ENCODE assay signal across 9 mouse cellular contexts in genomic region chr11:70017199-70017767, GRCm38 (mm10). TPM values are rescaled to one million over a fixed set of nuclear protein-coding genes. Genes with fewer than 3 reads are reported as not detected.
DNase-seq lines count a peak whose midpoint lies in the region; ATAC-seq and TF ChIP-seq lines count a peak whose summit lies in the region.
"Had no signal": no experiment of that assay in that cellular context is flagged by ENCODE, and none has a peak within 500 bp of the region (broad histone marks: within the 10 kb centered on the region; RNA-seq: fewer than 3 reads in every experiment).

No protein-coding gene starts in this region.

- peak overlapping the region; percentile 12; the same call in 1 of the 2 replicates for H3K4me3 ChIP-seq in liver, embryonic 11.5 days (ENCODE audit: low read depth, low read length)
- no peak overlapping the region for H3K4me3 ChIP-seq in liver, postnatal 0 days (ENCODE audit: low read depth, low read length)
- H3K4me3 ChIP-seq in intestine, embryonic 15.5 days (replicated peaks) = no peak overlapping the region
- H3K4me3 ChIP-seq in neural tube, embryonic 15.5 days (replicated peaks) = peak overlapping the region; percentile 64; the same call in 1 of the 2 replicates

- no peak overlapping the region for H3K9ac ChIP-seq in liver, embryonic 11.5 days (ENCODE audit: low read depth, low read length)
- H3K9ac ChIP-seq in liver, postnatal 0 days (replicated peaks) = no peak overlapping the region
- peak overlapping the region; percentile 69 for H3K9ac ChIP-seq in intestine, embryonic 15.5 days
- H3K9ac ChIP-seq in neural tube, embryonic 15.5 days (replicated peaks) = peak overlapping the region; percentile 84

- H3K4me2 ChIP-seq in liver, embryonic 11.5 days = peak overlapping the region; percentile 81
- no peak overlapping the region for H3K4me2 ChIP-seq in liver, postnatal 0 days (ENCODE audit: low read depth, low read length)
- H3K4me2 ChIP-seq in intestine, embryonic 15.5 days (replicated peaks) = peak overlapping the region; percentile 74
- H3K4me2 ChIP-seq in neural tube, embryonic 15.5 days = peak overlapping the region; percentile 83

- no peaks in the 10 kb centered on the region for H3K27me3 ChIP-seq in liver, embryonic 11.5 days (replicated peaks; ENCODE audit: control insufficient read depth, insufficient read depth, low read length)
- no peaks in the 10 kb centered on the region for H3K27me3 ChIP-seq in liver, postnatal 0 days (ENCODE audit: insufficient read depth, low read length)
- no peaks in the 10 kb centered on the region for H3K27me3 ChIP-seq in intestine, embryonic 15.5 days (replicated peaks)
- H3K27me3 ChIP-seq in neural tube, embryonic 15.5 days (replicated peaks) = no peaks in the 10 kb centered on the region

- H3K4me1 ChIP-seq in liver, embryonic 11.5 days (replicated peaks; ENCODE audit: control insufficient read depth, insufficient read depth, low read length) = peaks cover 46% of the 10 kb centered on the region
- peaks cover 22% of the 10 kb centered on the region for H3K4me1 ChIP-seq in liver, postnatal 0 days (ENCODE audit: insufficient read depth)
- H3K4me1 ChIP-seq in intestine, embryonic 15.5 days (replicated peaks) = peaks cover 40% of the 10 kb centered on the region
- peaks cover 69% of the 10 kb centered on the region for H3K4me1 ChIP-seq in neural tube, embryonic 15.5 days

- H3K27ac ChIP-seq in liver, embryonic 11.5 days (ENCODE audit: low read depth, low read length) = peak overlapping the region; percentile 19; the same call in 1 of the 2 replicates
- no peak overlapping the region for H3K27ac ChIP-seq in liver, postnatal 0 days (ENCODE audit: low read depth)
- H3K27ac ChIP-seq in intestine, embryonic 15.5 days = 0 out of 2 replicates have a peak overlapping the region, but pooled peaks have one; percentile 51
- peak overlapping the region; percentile 95 for H3K27ac ChIP-seq in neural tube, embryonic 15.5 days (replicated peaks)

- WGBS in liver, embryonic 11.5 days = 51% methylated on average over 7 of the region's 7 CpGs
- WGBS in liver, postnatal 0 days (ENCODE audit: insufficient replicate concordance) = 59% methylated on average over 7 of the region's 7 CpGs
- WGBS in intestine, embryonic 15.5 days = 48% methylated on average over 7 of the region's 7 CpGs
- WGBS in neural tube, embryonic 15.5 days = 65% methylated on average over 7 of the region's 7 CpGs

- no peak for TF ChIP-seq EP300 in liver, postnatal 0 days (IDR thresholded peaks at IDR 0.05; ENCODE audit: low read depth)

- H3K36me3 ChIP-seq in liver, embryonic 11.5 days (ENCODE audit: control insufficient read depth, insufficient read depth, low read length) = peaks cover 11% of the 10 kb centered on the region
- peaks cover 12% of the 10 kb centered on the region for H3K36me3 ChIP-seq in liver, postnatal 0 days (replicated peaks; ENCODE audit: insufficient read depth, low read length)
- H3K36me3 ChIP-seq in intestine, embryonic 15.5 days = peaks cover 6% of the 10 kb centered on the region; the same call in 1 of the 2 replicates
- H3K36me3 ChIP-seq in neural tube, embryonic 15.5 days = peaks cover 12% of the 10 kb centered on the region

- peak; percentile 9 for DNase-seq in adrenal gland, postnatal 14 days
- DNase-seq in adrenal gland, adult 18-20 months (ENCODE audit: low spot score in 2 of 2) = no peak
- no peak for DNase-seq in liver, embryonic 11.5 days (ENCODE audit: low spot score)
- no peak for DNase-seq in liver, postnatal 0 days
- no peak for DNase-seq in embryo, embryonic 10 days (ENCODE audit: low spot score)
- DNase-seq in gastrocnemius, postnatal 14 days = no peak
- DNase-seq: thymus, postnatal 4 days had no signal

- intact Hi-C loops in gastrocnemius, postnatal 14 days (cut with DNase I; ENCODE audit: low total_unique reads) = no loop called here

- no peak for ATAC-seq in liver, embryonic 11.5 days (replicated peaks; ENCODE audit: low FRiP score)
- no peak for ATAC-seq in liver, postnatal 0 days
- no peak for ATAC-seq in intestine, embryonic 15.5 days
- ATAC-seq in neural tube, embryonic 15.5 days (ENCODE audit: low FRiP score) = no peak

- H3K9me3 ChIP-seq in liver, embryonic 11.5 days (ENCODE audit: control insufficient read depth, low read length) = no peaks in the 10 kb centered on the region
- H3K9me3 ChIP-seq in liver, postnatal 0 days (ENCODE audit: low read length) = no peaks in the 10 kb centered on the region
- H3K9me3 ChIP-seq in intestine, embryonic 15.5 days = no peaks in the 10 kb centered on the region
- H3K9me3 ChIP-seq in neural tube, embryonic 15.5 days (replicated peaks) = no peaks in the 10 kb centered on the region

- TF ChIP-seq CTCF in liver, postnatal 0 days (IDR thresholded peaks at IDR 0.05; ENCODE audit: low read depth) = no peak

RNA-seq across cellular contexts. Expression of gene Dlg4, which starts 0.5 kb away (rescaled TPM):
- total RNA-seq in adrenal gland, postnatal 14 days (2021) = 31.9 and 37.0 TPM in 2 replicates
- total RNA-seq in adrenal gland, adult 18-20 months (2021) = 10 to 100 TPM; 24.6 to 33.0 TPM
- polyA plus RNA-seq in liver, embryonic 11.5 days (2014; fragmentation: Nextera tagmentation; extraction: Ambion mirVana) = 9.3 and 9.4 TPM in 2 replicates
- polyA plus RNA-seq in liver, postnatal 0 days (2015; fragmentation: Nextera tagmentation; extraction: Ambion mirVana) = 0.58 and 0.61 TPM in 2 replicates
- 7.2 and 8.5 TPM in 2 replicates for polyA plus RNA-seq in intestine, embryonic 15.5 days (2015; fragmentation: Nextera tagmentation; extraction: Ambion mirVana)
- 20.1 and 24.7 TPM in 2 replicates for polyA plus RNA-seq in neural tube, embryonic 15.5 days (2015; fragmentation: Nextera tagmentation; extraction: Ambion mirVana)
- 1 to 10 TPM; 8.7 to 9.2 TPM for total RNA-seq in gastrocnemius, postnatal 14 days (2021)

RNA-seq across cellular contexts. Expression of gene Acadvl, which starts 2.1 kb away (rescaled TPM):
- total RNA-seq in adrenal gland, postnatal 14 days (2021) = 1,177 and 1,207 TPM in 2 replicates
- total RNA-seq in adrenal gland, adult 18-20 months (2021) = 1,000 to 10,000 TPM in 1 of 2 experiments, 100 to 1,000 TPM in 1; 522 to 1,041 TPM
- 85.7 and 89.7 TPM in 2 replicates for polyA plus RNA-seq in liver, embryonic 11.5 days (2014; fragmentation: Nextera tagmentation; extraction: Ambion mirVana)
- polyA plus RNA-seq in liver, postnatal 0 days (2015; fragmentation: Nextera tagmentation; extraction: Ambion mirVana) = 345 and 367 TPM in 2 replicates
- polyA plus RNA-seq in intestine, embryonic 15.5 days (2015; fragmentation: Nextera tagmentation; extraction: Ambion mirVana) = 114 and 128 TPM in 2 replicates
- polyA plus RNA-seq in neural tube, embryonic 15.5 days (2015; fragmentation: Nextera tagmentation; extraction: Ambion mirVana) = 61.7 and 65.7 TPM in 2 replicates
- total RNA-seq in gastrocnemius, postnatal 14 days (2021) = 100 to 1,000 TPM; 266 to 408 TPM

RNA-seq across cellular contexts. Expression of gene Dvl2, which starts 16.9 kb away (rescaled TPM):
- 16.0 and 23.1 TPM in 2 replicates for total RNA-seq in adrenal gland, postnatal 14 days (2021)
- total RNA-seq in adrenal gland, adult 18-20 months (2021) = 10 to 100 TPM; 13.8 to 14.9 TPM
- 22.1 and 23.3 TPM in 2 replicates for polyA plus RNA-seq in liver, embryonic 11.5 days (2014; fragmentation: Nextera tagmentation; extraction: Ambion mirVana)
- 2.7 and 3.4 TPM in 2 replicates for polyA plus RNA-seq in liver, postnatal 0 days (2015; fragmentation: Nextera tagmentation; extraction: Ambion mirVana)
- polyA plus RNA-seq in intestine, embryonic 15.5 days (2015; fragmentation: Nextera tagmentation; extraction: Ambion mirVana) = 30.5 and 31.8 TPM in 2 replicates
- 22.6 and 25.1 TPM in 2 replicates for polyA plus RNA-seq in neural tube, embryonic 15.5 days (2015; fragmentation: Nextera tagmentation; extraction: Ambion mirVana)
- 1 to 10 TPM; 5.1 to 7.8 TPM for total RNA-seq in gastrocnemius, postnatal 14 days (2021)

RNA-seq across cellular contexts. Expression of gene Phf23, which starts 21.7 kb away (rescaled TPM):
- 47.3 and 53.2 TPM in 2 replicates for total RNA-seq in adrenal gland, postnatal 14 days (2021)
- 10 to 100 TPM; 51.5 to 57.5 TPM for total RNA-seq in adrenal gland, adult 18-20 months (2021)
- 33.2 and 36.6 TPM in 2 replicates for polyA plus RNA-seq in liver, embryonic 11.5 days (2014; fragmentation: Nextera tagmentation; extraction: Ambion mirVana)
- 19.5 and 25.5 TPM in 2 replicates for polyA plus RNA-seq in liver, postnatal 0 days (2015; fragmentation: Nextera tagmentation; extraction: Ambion mirVana)
- polyA plus RNA-seq in intestine, embryonic 15.5 days (2015; fragmentation: Nextera tagmentation; extraction: Ambion mirVana) = 58.6 and 61.3 TPM in 2 replicates
- 53.5 and 57.8 TPM in 2 replicates for polyA plus RNA-seq in neural tube, embryonic 15.5 days (2015; fragmentation: Nextera tagmentation; extraction: Ambion mirVana)
- total RNA-seq in gastrocnemius, postnatal 14 days (2021) = 10 to 100 TPM; 20.4 to 20.7 TPM

RNA-seq across cellular contexts. Expression of gene Gabarap, which starts 26.3 kb away (rescaled TPM):
- 344 and 351 TPM in 2 replicates for total RNA-seq in adrenal gland, postnatal 14 days (2021)
- total RNA-seq in adrenal gland, adult 18-20 months (2021) = 100 to 1,000 TPM; 436 to 473 TPM
- polyA plus RNA-seq in liver, embryonic 11.5 days (2014; fragmentation: Nextera tagmentation; extraction: Ambion mirVana) = 302 and 311 TPM in 2 replicates
- polyA plus RNA-seq in liver, postnatal 0 days (2015; fragmentation: Nextera tagmentation; extraction: Ambion mirVana) = 305 and 324 TPM in 2 replicates
- 529 and 559 TPM in 2 replicates for polyA plus RNA-seq in intestine, embryonic 15.5 days (2015; fragmentation: Nextera tagmentation; extraction: Ambion mirVana)
- 549 and 565 TPM in 2 replicates for polyA plus RNA-seq in neural tube, embryonic 15.5 days (2015; fragmentation: Nextera tagmentation; extraction: Ambion mirVana)
- 100 to 1,000 TPM; 170 to 180 TPM for total RNA-seq in gastrocnemius, postnatal 14 days (2021)

Comparison
In these comparisons a context has a peak if more than half of its experiments do, and no peak if none do; other contexts are left out.
1. H3K4me3 ChIP-seq: peak in liver, embryonic 11.5 days (single experiment) and neural tube, embryonic 15.5 days (single experiment); none in liver, postnatal 0 days (single experiment) and intestine, embryonic 15.5 days (single experiment).
2. H3K9ac ChIP-seq: peak in intestine, embryonic 15.5 days (single experiment) and neural tube, embryonic 15.5 days (single experiment); none in liver, embryonic 11.5 days (single experiment) and liver, postnatal 0 days (single experiment).